Mouse (Mus musculus) ES-E14 (cell line): Measurements from ENCODE around the gene Actbl2.

ENCODE experiments used
- CHD2 ChIP-seq: IDR thresholded peaks from 2 replicates; pipeline ENCODE4 v1.6.1; 2014; ENCODE audit warnings: mild to moderate bottlenecking, low read depth, low read length, inconsistent platforms
- HCFC1 ChIP-seq: IDR thresholded peaks from 2 replicates; pipeline ENCODE4 v1.6.1; 2012; ENCODE audit warnings: low read length, inconsistent platforms, borderline replicate concordance; ENCODE audit not compliant: insufficient read depth
- MAFK ChIP-seq: IDR thresholded peaks from 2 replicates; pipeline ENCODE4 v1.6.1; 2014; ENCODE audit warnings: mild to moderate bottlenecking, low read depth, low read length, inconsistent platforms; ENCODE audit not compliant: insufficient read depth
- ZC3H11A ChIP-seq: IDR thresholded peaks from 2 replicates; pipeline ENCODE4 v1.6.1; 2012; ENCODE audit warnings: low read depth, mild to moderate bottlenecking, inconsistent platforms, low read length, borderline replicate concordance
- ZNF384 ChIP-seq: IDR thresholded peaks from 2 replicates; pipeline ENCODE4 v1.6.1; 2012; ENCODE audit warnings: low read depth, low read length, inconsistent platforms

DNA sequence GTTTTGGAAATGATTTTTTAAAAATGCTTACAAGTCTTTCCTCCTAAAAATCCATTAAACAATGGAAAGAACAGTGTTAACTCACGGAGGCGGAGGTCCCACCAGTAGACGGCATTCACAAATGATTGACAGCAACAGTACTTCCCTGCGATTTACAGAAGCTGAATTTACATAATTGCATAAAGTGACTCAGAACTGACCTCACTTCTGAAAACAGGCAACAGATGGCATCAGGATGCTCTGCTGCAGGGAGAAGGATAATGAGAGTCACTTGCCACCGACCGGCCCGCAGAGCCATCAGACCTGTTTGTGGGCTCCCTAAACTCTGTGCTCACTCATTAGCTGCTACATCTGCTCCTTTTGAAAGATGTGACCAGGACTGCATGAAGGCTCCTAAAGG lies 22.4 kb upstream of the Actbl2 start:
- TF ChIP-seq CHD2 (no peak), HCFC1 (no peak), ZC3H11A (no peak), ZNF384 (no peak), MAFK (no peak)
